Mouse (Mus musculus) G1E (cell line): Measurements from ENCODE around the gene Gna15. TPM values are rescaled to one million over a fixed set of nuclear protein-coding genes. Genes with fewer than 3 reads are reported as not detected.

Experiments
- ATAC-seq: 2 replicates; pipeline ENCODE4 v1.8.0; 2016; ENCODE audit warnings: mild to moderate bottlenecking; ENCODE audit not compliant: insufficient number of reproducible peaks, poor library complexity, low FRiP score, severe bottlenecking; ENCODE audit errors: extremely low read depth
- DNase-seq: peaks from one replicate; pipeline ENCODE4 v3.0.0; 2012; ENCODE audit warnings: low spot score
- H3K27me3 ChIP-seq: 2 replicates; pipeline ENCODE4 v1.6.1; 2012; ENCODE audit warnings: mild to moderate bottlenecking, low read length, inconsistent platforms; ENCODE audit not compliant: insufficient read depth
- H3K36me3 ChIP-seq: replicated peaks from 2 replicates; pipeline ENCODE3; 2012; ENCODE audit warnings: mild to moderate bottlenecking, inconsistent platforms
- H3K4me1 ChIP-seq: 2 replicates; pipeline ENCODE4 v1.6.1; 2012; ENCODE audit warnings: low read depth, low read length, inconsistent platforms, mixed read lengths; ENCODE audit not compliant: insufficient read depth
- H3K4me3 ChIP-seq: 2 replicates; pipeline ENCODE4 v1.5.1; 2012; ENCODE audit warnings: low read depth, mild to moderate bottlenecking, inconsistent platforms, low read length, moderate library complexity, mixed read lengths
- H3K9me3 ChIP-seq: replicated peaks from 2 replicates; pipeline ENCODE4 v1.6.1; 2012; ENCODE audit warnings: inconsistent platforms
- CTCF ChIP-seq: IDR thresholded peaks from 2 replicates; pipeline ENCODE4 v1.5.1; 2012; ENCODE audit warnings: low read depth, low read length, inconsistent platforms, mixed read lengths
- GATA1 ChIP-seq: IDR thresholded peaks from 2 replicates; pipeline ENCODE4 v1.6.1; 2012; ENCODE audit warnings: borderline replicate concordance, low read length, inconsistent platforms, mixed read lengths
- GATA2 ChIP-seq: IDR thresholded peaks from 2 replicates; pipeline ENCODE4 v1.6.1; 2012; ENCODE audit warnings: low read depth, low read length, inconsistent platforms, borderline replicate concordance
- POLR2AphosphoS5 ChIP-seq: IDR thresholded peaks from 2 replicates; pipeline ENCODE4 v1.6.1; 2012; ENCODE audit warnings: low read depth, low read length, inconsistent platforms; ENCODE audit not compliant: insufficient replicate concordance
- TAL1 ChIP-seq: conservative IDR thresholded peaks from 2 replicates; pipeline ENCODE4 v1.6.1; 2012; ENCODE audit warnings: low read depth, low read length, inconsistent platforms, mixed read lengths
- polyA plus RNA-seq: library from polyadenylated mRNA; stranded (reverse); fragments of >175 nt; gene quantifications from 2 replicates; pipeline ENCODE4 v1.2.3, GENCODE M21; 2012
- total RNA-seq, 2 experiments: library from RNA; stranded (forward) in 1 of 2; stranded (reverse) in 1 of 2; fragments of 200-1000 nt in 1 of 2; fragments of >200 nt in 1 of 2; fragmentation: Nextera tagmentation in 1 of 2; gene quantifications; 2 replicates each; pipeline ENCODE4 v1.2.3; 2014 to 2017

The Gna15 gene
- total and polyA plus RNA-seq, 3 experiments = 16.5 to 22.5 (median 20.1) TPM

DNA sequence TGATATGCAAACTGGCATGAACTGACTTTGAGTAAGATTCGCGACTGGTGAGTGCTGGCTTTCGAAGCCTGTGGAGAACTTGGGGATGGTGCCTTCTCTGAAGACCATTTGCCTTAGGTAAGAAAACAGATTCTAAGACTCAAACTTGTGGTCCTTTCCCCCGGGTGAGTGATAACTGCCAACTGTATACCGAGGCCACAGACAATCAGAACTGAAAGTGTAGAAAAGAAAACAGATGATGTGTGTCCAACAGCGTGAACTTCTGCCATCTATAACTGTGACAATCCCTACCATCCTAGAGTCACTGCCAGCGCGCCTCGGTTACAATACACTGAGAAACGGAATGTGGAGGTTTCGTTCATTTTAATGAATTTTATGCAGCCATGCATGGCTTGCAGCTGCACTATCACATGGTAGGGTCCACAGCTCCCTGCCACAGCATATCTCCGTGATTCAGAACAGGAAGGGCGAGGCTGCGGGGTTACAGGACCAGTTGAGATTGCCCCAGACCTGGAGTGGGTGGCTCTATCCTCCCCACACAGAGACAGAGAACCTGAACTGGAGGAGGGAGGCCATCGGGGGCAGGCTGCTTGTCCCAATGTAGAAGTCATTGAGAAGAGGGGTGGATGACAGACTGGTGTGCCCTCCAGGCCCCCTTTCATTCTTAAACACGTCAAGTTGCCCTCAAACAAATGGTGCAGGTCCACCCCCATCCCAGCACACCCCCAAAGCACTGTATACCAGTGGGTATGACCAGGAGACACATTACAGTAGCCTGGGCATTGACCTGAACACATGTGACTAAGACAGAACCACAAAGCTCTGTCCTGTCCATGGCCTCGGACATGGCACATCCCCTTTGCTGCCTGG is 26.4 kb downstream of the Gna15 start:
- DNase-seq = peak; percentile 70
- ATAC-seq = peak; percentile 57
- H3K4me1 ChIP-seq = peaks cover 83% of the 10 kb centered on the region

DNA sequence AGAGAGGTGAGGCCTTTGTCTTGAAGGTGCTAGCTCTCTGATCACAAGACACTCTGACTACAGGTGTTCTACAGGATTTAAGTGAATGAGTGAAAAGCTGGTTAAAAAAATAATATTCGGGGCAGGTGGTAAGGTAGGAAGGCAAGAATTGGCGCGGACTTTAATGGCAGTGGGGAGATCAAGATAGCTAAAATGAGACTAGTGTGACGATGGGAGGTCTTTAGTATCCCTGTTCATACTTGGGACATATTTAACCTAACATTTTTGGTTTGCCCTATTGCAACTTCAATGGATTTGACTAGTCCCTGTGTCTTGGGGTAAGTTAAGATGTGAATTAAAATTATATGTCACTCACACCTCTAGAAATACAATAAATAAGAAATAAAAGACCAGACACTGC is 27.1 kb downstream of the Gna15 start:
- H3K36me3 ChIP-seq = peaks cover 62% of the 10 kb centered on the region
- DNase-seq (no peak), ATAC-seq (no peak)
- peaks cover 83% of the 10 kb centered on the region for H3K4me1 ChIP-seq
- H3K27me3 ChIP-seq = no peaks in the 10 kb centered on the region
- H3K9me3 ChIP-seq = no peaks in the 10 kb centered on the region
- peak overlapping the region; percentile 97; the same call in 1 of the 2 replicates for H3K4me3 ChIP-seq
- TF ChIP-seq CTCF (no peak), TAL1 (no peak), GATA1 (no peak), GATA2 (no peak), POLR2AphosphoS5 (no peak)

More for the DNA sequence above, 26.4 kb downstream of the Gna15 start:
- TF ChIP-seq TAL1 (no peak), POLR2AphosphoS5 (no peak), CTCF (no peak), GATA1 (no peak), GATA2 (no peak)
- Histone ChIP-seq H3K36me3 (peaks cover 62% of the 10 kb centered on the region), H3K9me3 (no peaks in the 10 kb centered on the region), H3K27me3 (no peaks in the 10 kb centered on the region), H3K4me3 (peak overlapping the region; percentile 97; the same call in 1 of the 2 replicates)

DNA sequence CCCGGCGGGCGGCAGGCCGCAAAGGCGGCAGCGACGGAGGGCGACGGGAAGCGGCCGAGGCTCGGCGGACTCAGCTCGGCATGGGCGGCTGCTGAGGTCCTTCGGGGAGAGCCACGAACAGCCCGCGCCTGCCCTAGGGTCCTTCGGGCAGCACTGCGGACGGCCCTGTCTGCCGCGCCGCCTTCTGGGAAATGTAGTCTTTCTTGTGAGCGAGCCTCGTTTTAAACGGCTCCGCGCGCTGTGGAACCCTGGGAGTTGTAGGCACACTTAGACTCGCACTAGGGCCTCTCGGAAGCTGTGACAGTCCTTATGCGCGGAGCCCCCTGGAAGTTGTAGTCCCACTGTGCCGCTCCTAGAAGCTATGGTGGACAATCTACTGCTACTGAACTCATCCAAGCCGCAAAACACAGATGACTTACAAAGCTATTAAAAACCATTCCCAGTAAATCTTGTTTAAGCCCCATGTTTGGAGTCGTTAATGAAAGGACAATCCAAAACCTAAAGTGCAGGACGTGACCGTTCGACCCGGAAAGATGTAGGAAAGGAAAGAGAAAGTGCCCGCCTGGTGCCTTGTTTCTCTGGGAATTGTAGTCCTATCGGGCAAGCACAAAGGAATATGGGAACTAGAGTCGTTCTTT is 27.6 kb downstream of the Gna15 start, which contains the start of gene Ncln:
TSS of gene Ncln (minus strand) at position 129 of the 638 bp plus-strand sequence.
- DNase-seq = peak; percentile 90
- no peaks in the 10 kb centered on the region for H3K27me3 ChIP-seq
- peak; percentile 84 for ATAC-seq
- no peaks in the 10 kb centered on the region for H3K9me3 ChIP-seq
- no peak for TF ChIP-seq CTCF
- TF ChIP-seq POLR2AphosphoS5 = no peak
- no peak for TF ChIP-seq GATA1
- TF ChIP-seq TAL1 = no peak
- TF ChIP-seq GATA2 = no peak
- H3K36me3 ChIP-seq = peaks cover 62% of the 10 kb centered on the region
- peaks cover 82% of the 10 kb centered on the region for H3K4me1 ChIP-seq
- peak within 1 kb of the TSS; percentile 97 for H3K4me3 ChIP-seq

DNA sequence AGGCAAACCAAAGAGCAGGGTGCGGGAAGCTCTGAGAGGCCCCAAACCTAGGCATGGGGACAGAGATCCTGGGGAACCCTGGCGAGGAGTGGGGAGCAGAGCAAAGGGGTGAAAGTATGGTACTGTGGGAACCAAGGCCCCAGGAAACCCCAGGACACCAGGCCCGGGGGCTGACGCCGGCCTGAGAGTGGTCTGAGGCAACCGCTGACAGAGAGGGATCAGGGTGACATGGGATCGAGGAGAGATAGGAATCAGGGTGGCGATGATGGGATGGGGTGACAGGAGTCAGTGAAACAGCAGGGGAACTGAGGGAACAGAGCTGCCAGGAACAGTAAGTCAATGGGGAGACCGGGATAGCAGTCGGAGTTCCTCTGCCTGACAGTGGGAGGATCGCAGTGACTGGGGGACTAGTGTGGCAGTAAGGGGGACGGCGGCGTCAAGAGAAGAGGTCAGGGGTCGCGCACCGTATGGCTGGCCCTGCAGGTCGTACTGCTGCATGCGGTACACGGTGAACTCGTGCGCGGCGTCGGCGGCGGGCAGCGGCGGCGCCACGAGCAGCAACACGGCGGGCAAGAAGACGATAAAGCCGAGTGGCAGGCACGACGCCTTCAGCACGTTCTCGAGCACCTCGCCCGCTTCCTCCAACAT is 28.3 kb downstream of the Gna15 start:
- Histone ChIP-seq H3K4me1 (peaks cover 86% of the 10 kb centered on the region), H3K9me3 (no peaks in the 10 kb centered on the region), H3K4me3 (peak overlapping the region; percentile 97), H3K27me3 (no peaks in the 10 kb centered on the region), H3K36me3 (peaks cover 64% of the 10 kb centered on the region)
- ATAC-seq (no peak), DNase-seq (no peak)
- TF ChIP-seq GATA2 (no peak), TAL1 (no peak), POLR2AphosphoS5 (no peak), CTCF (no peak), GATA1 (no peak)

DNA sequence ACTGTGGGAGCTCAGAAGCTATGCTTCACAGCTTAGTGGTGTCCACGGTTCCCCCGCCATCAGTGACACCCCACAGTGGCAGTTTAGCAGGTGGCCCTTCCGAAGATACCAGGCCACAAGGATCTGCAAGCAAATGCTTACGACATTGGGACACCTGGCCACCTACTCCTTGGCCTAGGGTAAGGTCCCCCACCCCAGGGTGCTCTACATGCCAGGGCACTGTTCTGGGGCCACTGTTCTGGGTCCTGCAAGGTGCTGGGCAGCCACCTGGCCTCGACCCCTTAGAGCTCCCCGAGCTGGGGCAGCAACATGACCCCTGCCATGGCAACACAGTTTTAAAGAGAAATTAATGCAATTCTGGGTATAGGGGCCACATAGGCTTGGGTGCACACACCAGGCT is 28.9 kb downstream of the Gna15 start:
- TF ChIP-seq POLR2AphosphoS5 (no peak), GATA2 (no peak), GATA1 (no peak), TAL1 (no peak), CTCF (no peak)
- DNase-seq = no peak
- H3K4me1 ChIP-seq = peaks cover 84% of the 10 kb centered on the region
- no peaks in the 10 kb centered on the region for H3K9me3 ChIP-seq
- no peak for ATAC-seq
- H3K4me3 ChIP-seq = peak overlapping the region; percentile 97
- no peaks in the 10 kb centered on the region for H3K27me3 ChIP-seq
- H3K36me3 ChIP-seq = peaks cover 65% of the 10 kb centered on the region
